Mouse (Mus musculus) left cerebral cortex, postnatal 10 days (tissue): ENCODE data around the gene Zp3r. TPM values are rescaled to one million over a fixed set of nuclear protein-coding genes. Genes with fewer than 3 reads are reported as not detected.

Experiments
- total RNA-seq, 2 experiments: library from RNA; stranded (reverse); gene quantifications; 2 replicates each; pipeline ENCODE4 v1.2.3; 2021

Zp3r gene
- total RNA-seq, 2 experiments from 2014 or later = not detected

Other genes starting within 250 kb of the Zp3r start
- gene Cd55b, start 206.6 kb downstream of the Zp3r start, total RNA-seq = not detected
- gene Cd55, start 166.9 kb downstream of the Zp3r start, total RNA-seq = 1 to 10 TPM; 7.0 to 8.1 TPM
- not detected for gene C4bp, start 32.0 kb upstream of the Zp3r start, total RNA-seq
- gene Gm29427, start 86.2 kb upstream of the Zp3r start, total RNA-seq = not detected
- 10 to 100 TPM; 10.3 to 10.4 TPM for gene Yod1, start 87.7 kb upstream of the Zp3r start, total RNA-seq
- 10 to 100 TPM; 42.5 to 43.7 TPM for gene Pfkfb2, start 99.6 kb upstream of the Zp3r start, total RNA-seq
- gene AA986860, start 102.4 kb upstream of the Zp3r start, total RNA-seq = 1 to 10 TPM in 1 of 2 experiments, under 1 TPM in 1; 0.92 to 1.0 TPM
- gene Fcamr, start 171.3 kb upstream of the Zp3r start, total RNA-seq = not detected
- under 1 TPM; 0.08 to 0.21 TPM for gene Pigr, start 197.1 kb upstream of the Zp3r start, total RNA-seq
- gene Fcmr, start 236.0 kb upstream of the Zp3r start, total RNA-seq = under 1 TPM in 1 of 2 experiments, not detected in 1; 0.79 TPM